Mouse (Mus musculus): ENCODE results near the gene Dock1. TPM values are rescaled to one million over a fixed set of nuclear protein-coding genes. Genes with fewer than 3 reads are reported as not detected.

The Dock1 gene
- polyA plus RNA-seq, 1 experiment = 2.1 TPM

GRCm38 (mm10) chr7:134937471-134937926, 267.0 kb downstream of the Dock1 start:
- Histone ChIP-seq H3K4me3 (ENCODE audit: extremely low read depth, insufficient read depth, insufficient read length) (no peak overlapping the region), H3K4me1 (ENCODE audit: control insufficient read depth, insufficient read depth, insufficient read length) (no peaks in the 10 kb centered on the region; the same call in 1 of the 2 replicates), H3K36me3 (ENCODE audit: control insufficient read depth, insufficient read depth, low read length) (no peaks in the 10 kb centered on the region), H3K27me3 (ENCODE audit: control insufficient read depth, insufficient read depth, low read length) (no peaks in the 10 kb centered on the region), H3K27ac (ENCODE audit: insufficient read depth, low read length) (no peak overlapping the region)
- no peak for DNase-seq (ENCODE audit: low read depth in 1 of 2, low spot score in 2 of 2)
- WGBS = 9% methylated on average over 30 of the region's 37 CpGs
- TF ChIP-seq CTCF (IDR thresholded peaks at IDR 0.05; ENCODE audit: extremely low read depth, insufficient read depth, insufficient read length, insufficient replicate concordance) = no peak
- TF ChIP-seq POLR2A (IDR thresholded peaks at IDR 0.05; ENCODE audit: low read depth, low read length) = no peak

- Histone ChIP-seq H3K27me3 (ENCODE audit: control insufficient read depth, insufficient read depth, low read length) (no peaks in the 10 kb centered on the region), H3K36me3 (ENCODE audit: control insufficient read depth, insufficient read depth, low read length) (no peaks in the 10 kb centered on the region), H3K27ac (ENCODE audit: insufficient read depth, low read length) (no peak within 1 kb of the TSS), H3K4me1 (ENCODE audit: control insufficient read depth, insufficient read depth, insufficient read length) (no peaks in the 10 kb centered on the region; the same call in 1 of the 2 replicates), H3K4me3 (ENCODE audit: extremely low read depth, insufficient read depth, insufficient read length) (no peak within 1 kb of the TSS)
- no peak for DNase-seq (ENCODE audit: low read depth in 1 of 2, low spot score in 2 of 2)
- TF ChIP-seq POLR2A (IDR thresholded peaks at IDR 0.05; ENCODE audit: low read depth, low read length) (no peak), CTCF (IDR thresholded peaks at IDR 0.05; ENCODE audit: extremely low read depth, insufficient read depth, insufficient read length, insufficient replicate concordance) (no peak)
- WGBS = 6% methylated on average over 43 of the region's 71 CpGs
Observed at GRCm38 (mm10) chr7:134937927-134938609, 267.6 kb downstream of the Dock1 start, which contains the start of gene Fam196a. TSS of gene Fam196a (minus strand) at chr7:134938430.

GRCm38 (mm10) chr7:134941891-134942290, 271.4 kb downstream of the Dock1 start:
- 84% methylated on average over 6 of the region's 6 CpGs for WGBS
- DNase-seq (ENCODE audit: low read depth in 1 of 2, low spot score in 2 of 2) = no peak
- Histone ChIP-seq H3K36me3 (ENCODE audit: control insufficient read depth, insufficient read depth, low read length) (no peaks in the 10 kb centered on the region), H3K4me3 (ENCODE audit: extremely low read depth, insufficient read depth, insufficient read length) (no peak overlapping the region), H3K27me3 (ENCODE audit: control insufficient read depth, insufficient read depth, low read length) (no peaks in the 10 kb centered on the region), H3K4me1 (ENCODE audit: control insufficient read depth, insufficient read depth, insufficient read length) (no peaks in the 10 kb centered on the region; the same call in 1 of the 2 replicates), H3K27ac (ENCODE audit: insufficient read depth, low read length) (no peak overlapping the region)
- no peak for TF ChIP-seq POLR2A (IDR thresholded peaks at IDR 0.05; ENCODE audit: low read depth, low read length)

- H3K27me3 ChIP-seq (ENCODE audit: control insufficient read depth, insufficient read depth, low read length) = no peaks in the 10 kb centered on the region
- no peak for TF ChIP-seq POLR2A (IDR thresholded peaks at IDR 0.05; ENCODE audit: low read depth, low read length)
- no peak for TF ChIP-seq CTCF (IDR thresholded peaks at IDR 0.05; ENCODE audit: extremely low read depth, insufficient read depth, insufficient read length, insufficient replicate concordance)
- H3K36me3 ChIP-seq (ENCODE audit: control insufficient read depth, insufficient read depth, low read length) = no peaks in the 10 kb centered on the region
- no peak overlapping the region for H3K4me3 ChIP-seq (ENCODE audit: extremely low read depth, insufficient read depth, insufficient read length)
- WGBS = 87% methylated on average over 6 of the region's 6 CpGs
- DNase-seq (ENCODE audit: low read depth in 1 of 2, low spot score in 2 of 2) = no peak
- no peak overlapping the region for H3K27ac ChIP-seq (ENCODE audit: insufficient read depth, low read length)
- H3K4me1 ChIP-seq (ENCODE audit: control insufficient read depth, insufficient read depth, insufficient read length) = no peaks in the 10 kb centered on the region
Observed at GRCm38 (mm10) chr7:134943063-134943462, 272.6 kb downstream of the Dock1 start.

- no peaks in the 10 kb centered on the region for H3K4me1 ChIP-seq (ENCODE audit: control insufficient read depth, insufficient read depth, insufficient read length)
- H3K27me3 ChIP-seq (ENCODE audit: control insufficient read depth, insufficient read depth, low read length) = no peaks in the 10 kb centered on the region
- no peak overlapping the region for H3K27ac ChIP-seq (ENCODE audit: insufficient read depth, low read length)
- WGBS = 78% methylated on average over 7 of the region's 7 CpGs
- H3K4me3 ChIP-seq (ENCODE audit: extremely low read depth, insufficient read depth, insufficient read length) = no peak overlapping the region
- no peak for TF ChIP-seq POLR2A (IDR thresholded peaks at IDR 0.05; ENCODE audit: low read depth, low read length)
- TF ChIP-seq CTCF (IDR thresholded peaks at IDR 0.05; ENCODE audit: extremely low read depth, insufficient read depth, insufficient read length, insufficient replicate concordance) = no peak
- no peak for DNase-seq (ENCODE audit: low read depth in 1 of 2, low spot score in 2 of 2)
- no peaks in the 10 kb centered on the region for H3K36me3 ChIP-seq (ENCODE audit: control insufficient read depth, insufficient read depth, low read length)
Observed at GRCm38 (mm10) chr7:134943701-134944100, 273.2 kb downstream of the Dock1 start.

GRCm38 (mm10) chr7:134945925-134946716, 275.7 kb downstream of the Dock1 start:
- H3K27me3 ChIP-seq (ENCODE audit: control insufficient read depth, insufficient read depth, low read length) = no peaks in the 10 kb centered on the region
- H3K4me3 ChIP-seq (ENCODE audit: extremely low read depth, insufficient read depth, insufficient read length) = no peak overlapping the region
- 90% methylated on average over 7 of the region's 7 CpGs for WGBS
- TF ChIP-seq POLR2A (IDR thresholded peaks at IDR 0.05; ENCODE audit: low read depth, low read length) (no peak), CTCF (IDR thresholded peaks at IDR 0.05; ENCODE audit: extremely low read depth, insufficient read depth, insufficient read length, insufficient replicate concordance) (no peak)
- no peak overlapping the region for H3K27ac ChIP-seq (ENCODE audit: insufficient read depth, low read length)
- no peaks in the 10 kb centered on the region for H3K36me3 ChIP-seq (ENCODE audit: control insufficient read depth, insufficient read depth, low read length)
- DNase-seq (ENCODE audit: low read depth in 1 of 2, low spot score in 2 of 2) = no peak
- no peaks in the 10 kb centered on the region for H3K4me1 ChIP-seq (ENCODE audit: control insufficient read depth, insufficient read depth, insufficient read length)

All from spleen, adult 2 months (tissue).